Mouse (Mus musculus): ENCODE data around the gene Mctp2. TPM values are rescaled to one million over a fixed set of nuclear protein-coding genes. Genes with fewer than 3 reads are reported as not detected.

Gene Mctp2
- polyA plus RNA-seq, 1 experiment from 2014 or later = 0.64 TPM

DNA sequence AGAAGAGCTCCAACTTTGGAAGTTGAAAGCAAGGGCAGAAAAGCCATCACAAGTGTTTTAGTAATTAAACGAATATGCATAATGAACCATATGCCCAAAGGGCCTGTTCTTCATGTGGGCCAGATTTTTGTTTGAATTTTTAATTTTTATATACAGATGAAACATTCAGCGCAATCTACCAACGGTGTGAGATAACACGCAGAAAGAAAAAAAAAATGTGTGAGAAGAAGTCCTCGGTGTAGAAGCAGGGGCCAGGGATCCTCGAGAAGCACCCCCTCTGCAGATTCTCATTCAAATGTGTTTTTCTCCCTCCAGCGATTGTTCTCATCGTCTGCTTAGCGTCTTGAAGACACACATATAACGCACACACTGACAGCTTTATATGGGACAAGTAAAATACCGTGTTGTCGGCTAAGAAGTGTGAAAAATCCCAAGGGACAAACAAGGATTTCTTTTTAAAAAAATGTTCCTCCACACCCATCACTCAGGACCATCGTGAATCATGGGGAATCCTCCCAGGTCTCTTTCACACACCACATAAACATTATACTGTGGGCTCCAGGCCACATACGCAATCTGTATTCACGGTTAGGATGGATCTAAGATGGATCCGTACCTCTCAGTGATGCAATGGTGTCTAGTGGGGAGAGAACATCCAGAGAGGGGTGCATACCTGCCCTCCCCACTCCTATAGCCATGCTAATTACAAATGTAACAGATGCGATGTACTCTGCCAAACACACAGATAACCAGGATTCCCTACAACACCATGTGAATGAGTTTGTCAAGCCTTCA lies 160.5 kb downstream of the Mctp2 start:
- Histone ChIP-seq H3K4me1 (ENCODE audit: control insufficient read depth, insufficient read depth, low read length) (no peaks in the 10 kb centered on the region), H3K4me3 (ENCODE audit: low read depth, low read length) (no peak overlapping the region), H3K27ac (ENCODE audit: low read depth, low read length) (no peak overlapping the region), H3K27me3 (ENCODE audit: control insufficient read depth, insufficient read depth, low read length) (no peaks in the 10 kb centered on the region), H3K4me2 (no peak overlapping the region), H3K36me3 (ENCODE audit: control insufficient read depth, insufficient read depth, low read length) (no peaks in the 10 kb centered on the region), H3K9ac (ENCODE audit: low read depth, low read length) (no peak overlapping the region), H3K9me3 (replicated peaks; ENCODE audit: control insufficient read depth, low read length) (no peaks in the 10 kb centered on the region)
- WGBS (ENCODE audit: insufficient replicate concordance) = 75% methylated on average over 17 of the region's 17 CpGs
- ATAC-seq (replicated peaks; ENCODE audit: insufficient number of reproducible peaks, low FRiP score, low TSS enrichment) = no peak

GRCm38 (mm10) chr7:72138701-72139100 lies 167.7 kb downstream of the Mctp2 start:
- Histone ChIP-seq H3K4me3 (ENCODE audit: low read depth, low read length) (no peak overlapping the region), H3K36me3 (ENCODE audit: control insufficient read depth, insufficient read depth, low read length) (no peaks in the 10 kb centered on the region), H3K9me3 (replicated peaks; ENCODE audit: control insufficient read depth, low read length) (no peaks in the 10 kb centered on the region), H3K4me1 (ENCODE audit: control insufficient read depth, insufficient read depth, low read length) (no peaks in the 10 kb centered on the region), H3K27me3 (ENCODE audit: control insufficient read depth, insufficient read depth, low read length) (no peaks in the 10 kb centered on the region), H3K27ac (ENCODE audit: low read depth, low read length) (no peak overlapping the region), H3K4me2 (no peak overlapping the region), H3K9ac (ENCODE audit: low read depth, low read length) (no peak overlapping the region)
- 86% methylated on average over 4 of the region's 4 CpGs for WGBS (ENCODE audit: insufficient replicate concordance)
- no peak for ATAC-seq (replicated peaks; ENCODE audit: insufficient number of reproducible peaks, low FRiP score, low TSS enrichment)

- Histone ChIP-seq H3K36me3 (ENCODE audit: control insufficient read depth, insufficient read depth, low read length) (no peaks in the 10 kb centered on the region), H3K27ac (ENCODE audit: low read depth, low read length) (no peak overlapping the region), H3K9ac (ENCODE audit: low read depth, low read length) (no peak overlapping the region), H3K4me3 (ENCODE audit: low read depth, low read length) (no peak overlapping the region), H3K4me1 (ENCODE audit: control insufficient read depth, insufficient read depth, low read length) (no peaks in the 10 kb centered on the region), H3K4me2 (no peak overlapping the region), H3K9me3 (replicated peaks; ENCODE audit: control insufficient read depth, low read length) (no peaks in the 10 kb centered on the region), H3K27me3 (ENCODE audit: control insufficient read depth, insufficient read depth, low read length) (no peaks in the 10 kb centered on the region)
- WGBS (ENCODE audit: insufficient replicate concordance) = 72% methylated on average over 7 of the region's 7 CpGs
- ATAC-seq (replicated peaks; ENCODE audit: insufficient number of reproducible peaks, low FRiP score, low TSS enrichment) = no peak
Measured at GRCm38 (mm10) chr7:72120986-72121385, 185.4 kb downstream of the Mctp2 start.

DNA sequence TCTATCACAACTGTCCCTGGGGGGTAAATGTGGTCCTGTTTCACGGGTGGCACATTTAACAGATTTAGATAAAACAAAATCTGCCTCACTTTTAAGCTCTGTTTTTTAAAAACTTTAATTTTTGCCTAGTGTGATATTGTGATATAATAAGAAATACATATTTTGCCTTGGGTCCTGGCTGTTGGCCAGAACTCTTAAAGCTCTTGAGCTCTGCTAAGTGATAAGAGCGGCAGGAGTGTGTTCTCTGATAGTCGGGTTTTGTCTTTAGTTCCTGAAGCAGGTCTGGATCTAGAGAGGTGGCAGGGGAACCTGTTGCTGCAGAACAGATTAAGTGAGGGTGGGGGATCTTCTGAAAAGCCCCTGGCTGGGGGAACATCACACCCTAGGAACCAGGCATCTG lies 186.7 kb downstream of the Mctp2 start:
- no peaks in the 10 kb centered on the region for H3K27me3 ChIP-seq (ENCODE audit: control insufficient read depth, insufficient read depth, low read length)
- no peak for ATAC-seq (replicated peaks; ENCODE audit: insufficient number of reproducible peaks, low FRiP score, low TSS enrichment)
- H3K9me3 ChIP-seq (replicated peaks; ENCODE audit: control insufficient read depth, low read length) = no peaks in the 10 kb centered on the region
- H3K27ac ChIP-seq (ENCODE audit: low read depth, low read length) = no peak overlapping the region
- WGBS (ENCODE audit: insufficient replicate concordance) = 47% methylated on average over 3 of the region's 3 CpGs
- no peaks in the 10 kb centered on the region for H3K36me3 ChIP-seq (ENCODE audit: control insufficient read depth, insufficient read depth, low read length)
- H3K4me2 ChIP-seq = no peak overlapping the region
- H3K9ac ChIP-seq (ENCODE audit: low read depth, low read length) = no peak overlapping the region
- no peaks in the 10 kb centered on the region for H3K4me1 ChIP-seq (ENCODE audit: control insufficient read depth, insufficient read depth, low read length)
- H3K4me3 ChIP-seq (ENCODE audit: low read depth, low read length) = no peak overlapping the region

GRCm38 (mm10) chr7:72117376-72118077 lies 188.9 kb downstream of the Mctp2 start:
- Histone ChIP-seq H3K27ac (ENCODE audit: low read depth, low read length) (no peak overlapping the region), H3K36me3 (ENCODE audit: control insufficient read depth, insufficient read depth, low read length) (no peaks in the 10 kb centered on the region), H3K4me3 (ENCODE audit: low read depth, low read length) (no peak overlapping the region), H3K4me1 (ENCODE audit: control insufficient read depth, insufficient read depth, low read length) (no peaks in the 10 kb centered on the region), H3K9ac (ENCODE audit: low read depth, low read length) (no peak overlapping the region), H3K27me3 (ENCODE audit: control insufficient read depth, insufficient read depth, low read length) (no peaks in the 10 kb centered on the region), H3K9me3 (replicated peaks; ENCODE audit: control insufficient read depth, low read length) (no peaks in the 10 kb centered on the region), H3K4me2 (no peak overlapping the region)
- ATAC-seq (replicated peaks; ENCODE audit: insufficient number of reproducible peaks, low FRiP score, low TSS enrichment) = no peak
- 67% methylated on average over 4 of the region's 4 CpGs for WGBS (ENCODE audit: insufficient replicate concordance)

DNA sequence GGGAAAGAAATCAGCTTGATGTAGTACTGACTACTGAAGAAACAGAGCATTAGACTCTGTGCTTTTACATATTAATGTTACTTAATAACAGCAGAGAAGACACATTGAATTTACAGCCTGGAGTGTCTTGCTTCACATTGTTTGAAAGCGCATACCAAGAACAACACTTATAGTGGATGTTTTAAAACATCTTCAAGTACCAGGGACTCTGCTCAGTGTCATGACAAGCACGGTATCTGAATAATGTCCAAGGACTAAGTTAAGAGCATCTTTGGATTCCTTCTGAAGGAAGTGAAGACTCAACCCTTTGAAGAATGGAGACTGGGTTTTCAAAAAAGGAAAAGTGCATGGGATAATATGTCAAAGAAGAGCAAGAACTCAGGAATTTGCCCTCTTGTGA lies 191.3 kb downstream of the Mctp2 start:
- Histone ChIP-seq H3K4me3 (ENCODE audit: low read depth, low read length) (no peak overlapping the region), H3K4me2 (no peak overlapping the region), H3K27me3 (ENCODE audit: control insufficient read depth, insufficient read depth, low read length) (no peaks in the 10 kb centered on the region), H3K27ac (ENCODE audit: low read depth, low read length) (no peak overlapping the region), H3K9me3 (replicated peaks; ENCODE audit: control insufficient read depth, low read length) (no peaks in the 10 kb centered on the region), H3K36me3 (ENCODE audit: control insufficient read depth, insufficient read depth, low read length) (no peaks in the 10 kb centered on the region), H3K4me1 (ENCODE audit: control insufficient read depth, insufficient read depth, low read length) (no peaks in the 10 kb centered on the region), H3K9ac (ENCODE audit: low read depth, low read length) (no peak overlapping the region)
- ATAC-seq (replicated peaks; ENCODE audit: insufficient number of reproducible peaks, low FRiP score, low TSS enrichment) = no peak
- 80% methylated on average over 2 of the region's 2 CpGs for WGBS (ENCODE audit: insufficient replicate concordance)

- Histone ChIP-seq H3K27me3 (ENCODE audit: control insufficient read depth, insufficient read depth, low read length) (no peaks in the 10 kb centered on the region), H3K36me3 (ENCODE audit: control insufficient read depth, insufficient read depth, low read length) (no peaks in the 10 kb centered on the region), H3K9me3 (replicated peaks; ENCODE audit: control insufficient read depth, low read length) (no peaks in the 10 kb centered on the region), H3K4me1 (ENCODE audit: control insufficient read depth, insufficient read depth, low read length) (no peaks in the 10 kb centered on the region), H3K27ac (ENCODE audit: low read depth, low read length) (no peak overlapping the region), H3K4me2 (no peak overlapping the region), H3K9ac (ENCODE audit: low read depth, low read length) (no peak overlapping the region), H3K4me3 (ENCODE audit: low read depth, low read length) (no peak overlapping the region)
- ATAC-seq (replicated peaks; ENCODE audit: insufficient number of reproducible peaks, low FRiP score, low TSS enrichment) = no peak
- 40% methylated on average over 6 of the region's 6 CpGs for WGBS (ENCODE audit: insufficient replicate concordance)
Measured at GRCm38 (mm10) chr7:72110578-72110977, 195.8 kb downstream of the Mctp2 start.

- no peak overlapping the region for H3K4me3 ChIP-seq (ENCODE audit: low read depth, low read length)
- H3K27me3 ChIP-seq (ENCODE audit: control insufficient read depth, insufficient read depth, low read length) = no peaks in the 10 kb centered on the region
- H3K36me3 ChIP-seq (ENCODE audit: control insufficient read depth, insufficient read depth, low read length) = no peaks in the 10 kb centered on the region
- WGBS (ENCODE audit: insufficient replicate concordance) = 90% methylated on average over 3 of the region's 3 CpGs
- no peak overlapping the region for H3K9ac ChIP-seq (ENCODE audit: low read depth, low read length)
- H3K27ac ChIP-seq (ENCODE audit: low read depth, low read length) = no peak overlapping the region
- no peaks in the 10 kb centered on the region for H3K9me3 ChIP-seq (replicated peaks; ENCODE audit: control insufficient read depth, low read length)
- no peak overlapping the region for H3K4me2 ChIP-seq
- no peak for ATAC-seq (replicated peaks; ENCODE audit: insufficient number of reproducible peaks, low FRiP score, low TSS enrichment)
- H3K4me1 ChIP-seq (ENCODE audit: control insufficient read depth, insufficient read depth, low read length) = no peaks in the 10 kb centered on the region
Measured at GRCm38 (mm10) chr7:72108639-72109399, 197.6 kb downstream of the Mctp2 start.
